Mouse (Mus musculus) mouse embryonic stem cell (cell line): ENCODE measurements around the gene Slc27a2.

Experiments
- in situ Hi-C, 2 experiments: fragments of 300-500 bp; cut with MboI; formaldehyde crosslinking; loops; 1 replicate in 1 of 2; 3 replicates in 1 of 2; pipeline ENCODE4 v1.14.3; 2019 to 2020; ENCODE audit warnings: low sequenced_read_pairs in 2 of 2, low pct_unique_long_range_greater_than_20kb in 1 of 2, mixed read lengths in 1 of 2; ENCODE audit not compliant: unreplicated experiment in 1 of 2

Gene Slc27a2

GRCm38 (mm10) chr2:126635939-126636823 is 84.0 kb downstream of the Slc27a2 start:
- in situ Hi-C loops, result no loop called here
